Mouse (Mus musculus) C2C12 (cell line): Measurements from ENCODE around the gene Tmem167.

Experiments
- CTCF ChIP-seq: IDR thresholded peaks from one replicate; pipeline ENCODE4 v1.5.1; 2011; ENCODE audit not compliant: control insufficient read depth, insufficient read depth, insufficient read length
- MYOD1 ChIP-seq: IDR thresholded peaks from one replicate; pipeline ENCODE4 v1.6.1; 2011; ENCODE audit warnings: low read depth; ENCODE audit not compliant: control insufficient read depth, insufficient read length
- USF1 ChIP-seq: IDR thresholded peaks from one replicate; pipeline ENCODE4 v1.6.1; 2011; ENCODE audit warnings: low read depth, mild to moderate bottlenecking, control low read depth, moderate library complexity

DNA sequence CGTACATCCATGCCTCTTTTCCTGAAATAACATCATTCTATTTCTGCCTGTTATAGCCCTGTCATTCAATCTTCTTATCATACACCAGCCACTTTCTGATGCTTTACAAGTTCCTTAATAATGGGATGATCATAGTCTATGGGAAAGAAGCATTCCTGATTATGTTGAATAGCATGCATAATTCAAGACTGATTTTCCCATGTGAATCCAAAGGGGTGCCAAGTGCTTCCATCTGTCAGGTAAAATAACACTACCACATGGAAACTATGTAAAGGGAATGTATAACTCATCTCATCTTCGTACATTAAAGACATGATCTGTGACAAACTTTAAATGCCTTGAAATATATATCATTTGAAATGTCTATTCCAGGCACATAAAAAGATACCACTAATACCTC is 75.2 kb downstream of the Tmem167 start:
- TF ChIP-seq USF1: no peak
- no peak for TF ChIP-seq CTCF
- TF ChIP-seq MYOD1: no peak
